Mouse (Mus musculus) liver, embryonic 11.5 days (tissue): Measurements from ENCODE around the gene Nfil3. TPM values are rescaled to one million over a fixed set of nuclear protein-coding genes. Genes with fewer than 3 reads are reported as not detected.
A peak's percentile ranks its signal among the peaks of the same experiment; 100 is the strongest.

ENCODE experiments used
- ATAC-seq: fragments of 200-750 bp; cut with Nextera tagmentation; replicated peaks from 2 replicates; pipeline ENCODE4 v1.8.0; 2017; ENCODE audit warnings: moderate number of reproducible peaks, mild to moderate bottlenecking, moderate TSS enrichment, moderate library complexity; ENCODE audit not compliant: low FRiP score
- DNase-seq: peaks from one replicate; pipeline ENCODE4 v3.0.0-alpha.2; 2017; ENCODE audit warnings: low spot score
- H3K27ac ChIP-seq: fragments of 300-500 bp; sonication (generic); 2 replicates; pipeline ENCODE4 v1.5.1; 2014; ENCODE audit warnings: mild to moderate bottlenecking, low read depth, low read length, control low read depth
- H3K27me3 ChIP-seq: fragments of 300-500 bp; sonication (generic); replicated peaks from 2 replicates; pipeline ENCODE4 v1.6.1; 2014; ENCODE audit warnings: low read length, mixed read lengths; ENCODE audit not compliant: control insufficient read depth, insufficient read depth
- H3K36me3 ChIP-seq: fragments of 300-500 bp; sonication (generic); 2 replicates; pipeline ENCODE4 v1.6.1; 2014; ENCODE audit warnings: mild to moderate bottlenecking, low read length, moderate library complexity, mixed read lengths; ENCODE audit not compliant: control insufficient read depth, insufficient read depth
- H3K4me1 ChIP-seq: fragments of 300-500 bp; sonication (generic); replicated peaks from 2 replicates; pipeline ENCODE4 v1.6.1; 2014; ENCODE audit warnings: low read length, mixed read lengths; ENCODE audit not compliant: control insufficient read depth, insufficient read depth
- H3K4me2 ChIP-seq: fragments of 300-500 bp; sonication (generic); 2 replicates; pipeline ENCODE4 v1.6.1; 2014; ENCODE audit warnings: mild to moderate bottlenecking, control low read depth, moderate library complexity
- H3K4me3 ChIP-seq: fragments of 300-500 bp; sonication (generic); 2 replicates; pipeline ENCODE4 v1.5.1; 2014; ENCODE audit warnings: low read depth, low read length, control low read depth
- H3K9ac ChIP-seq: fragments of 300-500 bp; sonication (generic); 2 replicates; pipeline ENCODE4 v1.6.1; 2014; ENCODE audit warnings: low read depth, low read length, control low read depth
- H3K9me3 ChIP-seq: fragments of 300-500 bp; sonication (generic); 2 replicates; pipeline ENCODE4 v1.6.1; 2016; ENCODE audit warnings: low read length, inconsistent platforms, mixed read lengths; ENCODE audit not compliant: control insufficient read depth
- WGBS: fragments of 180-500 bp; shearing (Covaris S2); extraction: QIAGEN DNeasy Blood & Tissue Kit; methylation state at CpG from one replicate; pipeline ENCODE4 v1.1.7; 2014; 5-methylcytosine and 5-hydroxymethylcytosine counted together
- polyA plus RNA-seq: library from polyadenylated mRNA; unstranded; fragments of >200 nt; fragmentation: Nextera tagmentation; extraction: Ambion mirVana; gene quantifications from 2 replicates; pipeline ENCODE4 v1.2.1, GENCODE M21; 2014

Gene Nfil3
- polyA plus RNA-seq, 1 experiment from 2014 or later = 9.8 TPM

DNA sequence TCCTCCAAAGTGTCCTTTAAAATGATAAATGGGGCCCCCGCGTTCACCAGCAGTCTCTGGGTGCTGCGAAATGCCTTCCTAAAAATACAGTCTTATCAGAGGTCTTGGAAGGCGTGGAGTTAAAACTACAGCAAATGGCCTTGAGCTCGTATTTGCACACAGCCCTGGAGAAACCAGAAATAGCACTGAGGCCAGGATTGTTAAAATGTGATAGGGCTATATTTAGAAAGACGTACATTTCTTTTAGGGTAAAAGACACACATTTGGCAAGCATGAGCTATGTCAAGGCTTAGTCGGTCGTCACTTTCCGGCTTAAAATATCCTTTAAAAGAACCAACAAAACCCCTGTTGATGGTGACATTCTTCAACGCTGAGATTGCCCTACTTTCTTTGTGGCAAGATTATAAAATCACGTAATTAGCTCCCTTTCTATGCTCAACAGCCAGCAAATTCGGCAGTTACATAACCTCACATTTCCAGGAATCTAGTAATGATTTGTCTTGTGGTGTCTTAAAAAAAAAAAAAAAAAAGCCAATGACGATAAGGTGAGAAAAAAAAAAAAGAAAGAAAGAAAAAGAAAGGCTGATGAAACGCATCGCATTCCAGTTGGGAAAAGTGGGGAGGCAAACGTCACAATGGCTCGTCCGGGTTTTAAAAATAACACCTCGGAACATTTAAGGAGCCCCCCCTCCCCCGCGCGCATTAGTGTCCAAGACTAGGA is 1.4 kb downstream of the Nfil3 start:
- peak overlapping the region; percentile 80 for H3K4me3 ChIP-seq
- under 1% methylated on average over 22 of the region's 22 CpGs for WGBS
- peak overlapping the region; percentile 92 for H3K4me2 ChIP-seq
- no peaks in the 10 kb centered on the region for H3K36me3 ChIP-seq
- no peaks in the 10 kb centered on the region for H3K9me3 ChIP-seq
- peaks cover 52% of the 10 kb centered on the region for H3K27me3 ChIP-seq
- DNase-seq = no peak
- ATAC-seq = no peak
- no peak overlapping the region for H3K27ac ChIP-seq
- no peak overlapping the region for H3K9ac ChIP-seq
- peaks cover 31% of the 10 kb centered on the region for H3K4me1 ChIP-seq

DNA sequence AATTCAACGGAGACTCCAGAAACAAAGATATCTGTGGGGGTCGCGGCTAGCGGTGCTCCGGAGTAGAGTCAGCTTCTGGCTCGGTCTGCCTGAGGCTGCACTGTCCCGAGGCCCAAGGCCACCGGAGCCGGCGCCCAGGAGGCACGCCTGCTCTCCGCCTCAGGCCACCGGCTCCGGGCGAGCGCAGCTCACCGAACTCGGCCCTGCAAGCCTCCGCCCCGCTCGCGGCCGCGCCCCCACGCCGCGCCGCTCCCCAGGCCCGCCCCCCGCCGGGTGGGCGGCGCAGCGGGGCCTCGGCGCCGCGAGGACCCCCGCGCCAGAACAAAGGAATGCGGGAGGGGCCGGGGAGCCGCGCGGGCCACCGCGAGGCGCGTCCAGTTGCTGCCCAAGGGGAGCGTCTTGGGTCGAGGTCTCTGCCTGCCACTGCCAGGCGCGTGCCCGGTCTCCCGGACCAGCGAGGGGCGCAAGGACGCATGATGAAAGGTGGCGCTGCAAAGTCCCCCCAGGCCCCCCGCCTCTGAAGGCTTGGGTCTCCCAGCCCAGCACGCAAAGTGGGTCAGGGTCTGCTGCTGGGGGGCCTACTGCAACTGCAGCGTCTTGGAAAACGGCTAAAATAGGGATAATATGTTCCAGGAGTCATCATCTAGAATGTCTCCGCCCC is 2.4 kb downstream of the Nfil3 start:
- Histone ChIP-seq H3K9me3 (no peaks in the 10 kb centered on the region), H3K4me3 (peak overlapping the region; percentile 60), H3K27me3 (peaks cover 52% of the 10 kb centered on the region), H3K36me3 (no peaks in the 10 kb centered on the region), H3K4me2 (peak overlapping the region; percentile 89), H3K9ac (peak overlapping the region; percentile 40; the same call in 1 of the 2 replicates), H3K27ac (no peak overlapping the region), H3K4me1 (peaks cover 31% of the 10 kb centered on the region)
- WGBS = 1% methylated on average over 60 of the region's 64 CpGs
- ATAC-seq (no peak), DNase-seq (peak; percentile 48)

DNA sequence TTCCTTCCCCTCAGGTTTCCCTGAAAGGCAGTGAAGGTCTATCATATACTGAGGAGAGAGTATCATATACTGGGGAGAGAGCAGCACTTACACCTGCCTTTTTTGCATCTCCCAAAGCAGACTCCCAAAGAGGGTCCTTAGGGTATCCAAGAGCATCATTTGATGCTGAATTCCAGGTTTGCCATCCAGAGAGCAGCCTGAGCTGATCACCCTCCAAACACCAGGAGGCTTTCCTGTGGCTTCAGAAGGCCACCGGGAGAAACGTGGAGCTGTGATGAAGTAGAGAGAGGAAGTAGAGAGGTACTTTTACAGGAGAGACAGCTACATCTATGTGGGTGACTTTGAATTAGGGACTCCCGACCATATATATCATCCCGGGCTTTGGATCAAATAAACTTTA is 3.1 kb downstream of the Nfil3 start:
- H3K27ac ChIP-seq = no peak overlapping the region
- peak overlapping the region; percentile 89 for H3K4me2 ChIP-seq
- peaks cover 52% of the 10 kb centered on the region for H3K27me3 ChIP-seq
- peaks cover 31% of the 10 kb centered on the region for H3K4me1 ChIP-seq
- no peaks in the 10 kb centered on the region for H3K36me3 ChIP-seq
- H3K4me3 ChIP-seq = no peak overlapping the region; the same call in 1 of the 2 replicates
- no peak overlapping the region for H3K9ac ChIP-seq
- H3K9me3 ChIP-seq = no peaks in the 10 kb centered on the region
- ATAC-seq (no peak), DNase-seq (no peak)
- WGBS = 29% methylated on average over 4 of the region's 4 CpGs

DNA sequence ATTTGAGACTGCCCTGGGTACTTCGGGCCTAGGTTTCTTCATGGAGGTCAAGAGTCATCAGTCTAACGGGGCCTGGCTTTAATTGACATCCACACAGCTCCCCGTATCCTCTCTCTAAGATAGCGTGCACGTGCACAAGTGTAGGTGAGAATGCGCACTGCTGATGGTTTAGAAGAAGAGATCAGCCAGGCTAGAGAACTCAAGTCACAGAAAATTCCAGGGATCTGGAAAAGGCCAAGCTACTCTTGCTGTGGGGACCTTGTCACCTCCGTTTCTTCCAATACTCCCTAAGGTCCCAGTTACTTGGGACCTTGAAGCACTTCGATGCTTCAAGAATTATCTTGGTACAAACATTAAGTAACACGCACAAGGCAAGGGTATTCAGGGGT is 3.7 kb downstream of the Nfil3 start:
- Histone ChIP-seq H3K4me3 (no peak overlapping the region), H3K4me2 (no peak overlapping the region), H3K9me3 (no peaks in the 10 kb centered on the region), H3K4me1 (peaks cover 29% of the 10 kb centered on the region), H3K36me3 (no peaks in the 10 kb centered on the region), H3K9ac (no peak overlapping the region), H3K27ac (no peak overlapping the region), H3K27me3 (peaks cover 51% of the 10 kb centered on the region)
- ATAC-seq = no peak
- WGBS = 77% methylated on average over 9 of the region's 9 CpGs
- DNase-seq = no peak

DNA sequence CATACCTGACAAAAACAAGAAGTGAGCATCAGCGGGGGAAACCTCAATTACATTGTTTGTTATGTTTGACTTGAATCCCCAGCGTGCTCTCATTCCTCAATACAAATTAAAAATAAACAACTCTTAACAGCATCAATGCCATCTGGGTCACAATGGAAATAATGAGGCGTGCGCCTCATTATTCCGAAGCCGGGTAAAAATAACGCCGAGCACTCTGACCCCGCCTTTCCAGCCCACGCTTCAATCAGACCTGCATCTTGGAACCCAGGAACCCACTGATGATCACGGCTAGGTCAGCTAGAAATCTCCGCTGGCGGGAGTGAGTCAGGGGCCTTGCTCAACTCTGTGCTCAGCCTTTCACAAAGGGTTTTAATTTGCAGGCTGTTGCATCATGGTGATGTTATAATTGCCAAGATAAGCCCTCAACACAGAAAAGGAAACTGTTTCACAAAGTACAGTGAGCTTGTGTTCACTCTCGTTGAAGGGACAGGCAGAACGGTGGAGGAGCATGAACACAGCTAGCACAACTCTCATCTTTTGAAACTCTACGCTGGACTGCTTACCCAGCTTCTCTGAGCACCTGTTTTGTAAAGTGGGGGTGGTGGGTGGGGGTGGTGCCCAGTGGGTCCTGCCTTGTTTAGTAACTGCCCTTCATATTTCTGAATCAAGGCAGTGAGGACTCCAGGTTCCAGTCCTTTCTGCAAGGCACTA is 4.2 kb downstream of the Nfil3 start:
- H3K36me3 ChIP-seq = no peaks in the 10 kb centered on the region
- no peaks in the 10 kb centered on the region for H3K9me3 ChIP-seq
- H3K4me3 ChIP-seq = no peak overlapping the region
- no peak overlapping the region for H3K9ac ChIP-seq
- ATAC-seq (no peak), DNase-seq (no peak)
- H3K4me2 ChIP-seq = no peak overlapping the region
- 58% methylated on average over 16 of the region's 16 CpGs for WGBS
- no peak overlapping the region for H3K27ac ChIP-seq
- H3K27me3 ChIP-seq = peaks cover 45% of the 10 kb centered on the region
- H3K4me1 ChIP-seq = peaks cover 24% of the 10 kb centered on the region

DNA sequence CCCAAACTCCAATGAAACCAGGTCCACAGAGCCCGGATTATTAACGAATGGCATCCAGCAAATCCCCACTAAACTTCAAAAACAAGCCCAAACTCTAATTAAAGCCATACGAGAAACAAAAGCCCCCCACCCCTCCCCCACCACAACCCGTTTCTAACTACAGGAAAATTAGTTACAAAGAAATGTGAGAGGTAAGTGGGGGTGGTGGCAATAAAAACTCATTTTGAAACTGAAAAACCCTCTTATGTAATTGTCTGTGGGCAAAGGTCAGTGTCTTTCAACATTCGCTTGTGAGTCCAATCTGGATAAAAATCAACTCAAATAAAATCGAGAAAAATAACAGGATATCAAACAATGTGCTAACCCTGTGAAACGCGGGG is 4.8 kb downstream of the Nfil3 start:
- WGBS = 49% methylated on average over 8 of the region's 8 CpGs
- Histone ChIP-seq H3K9ac (no peak overlapping the region), H3K4me1 (peaks cover 21% of the 10 kb centered on the region), H3K36me3 (no peaks in the 10 kb centered on the region), H3K9me3 (no peaks in the 10 kb centered on the region), H3K4me3 (no peak overlapping the region), H3K4me2 (no peak overlapping the region), H3K27ac (no peak overlapping the region), H3K27me3 (peaks cover 40% of the 10 kb centered on the region)
- no peak for DNase-seq
- ATAC-seq = no peak

DNA sequence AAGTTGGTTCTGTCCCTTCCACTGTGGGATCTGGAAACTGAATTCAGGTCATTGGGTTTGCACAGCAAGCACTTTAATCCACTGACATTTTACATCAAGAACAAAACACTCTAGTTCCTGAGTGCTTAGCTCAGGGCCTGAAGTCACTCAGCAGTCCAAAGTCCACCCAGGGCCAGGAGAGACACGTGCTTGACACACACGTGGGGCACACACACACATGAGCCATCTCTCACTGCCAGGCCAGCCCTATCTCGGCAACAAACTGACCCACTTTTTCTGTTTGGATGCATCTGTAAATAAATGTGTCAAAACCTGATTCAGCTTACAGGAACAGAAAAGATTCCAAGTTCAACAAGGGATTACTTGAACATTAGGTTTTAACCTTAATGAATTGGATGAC is 6.2 kb downstream of the Nfil3 start:
- H3K9ac ChIP-seq = no peak overlapping the region
- no peaks in the 10 kb centered on the region for H3K9me3 ChIP-seq
- DNase-seq (no peak), ATAC-seq (no peak)
- H3K4me2 ChIP-seq = no peak overlapping the region
- no peak overlapping the region for H3K4me3 ChIP-seq
- no peaks in the 10 kb centered on the region for H3K36me3 ChIP-seq
- peaks cover 19% of the 10 kb centered on the region for H3K4me1 ChIP-seq
- no peak overlapping the region for H3K27ac ChIP-seq
- H3K27me3 ChIP-seq = peaks cover 27% of the 10 kb centered on the region
- 53% methylated on average over 3 of the region's 3 CpGs for WGBS

DNA sequence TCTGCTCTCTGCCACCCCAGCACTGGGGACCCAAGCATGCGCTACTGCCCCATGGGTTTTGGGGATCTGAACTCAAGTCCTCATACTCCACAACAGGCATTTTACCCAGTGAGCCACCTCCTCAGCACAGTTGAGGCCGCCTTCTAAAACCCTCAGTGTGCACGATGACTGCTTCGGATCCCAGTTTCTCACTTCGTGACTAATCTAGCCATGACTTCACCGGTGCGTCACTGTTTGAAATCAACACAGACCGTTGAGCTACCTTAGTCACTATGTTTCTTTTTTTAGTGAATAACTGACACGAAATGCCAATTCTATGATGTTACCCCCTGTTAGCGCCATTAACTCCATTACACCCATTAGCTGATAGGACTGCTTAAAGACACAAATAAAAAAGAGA is 7.4 kb downstream of the Nfil3 start:
- H3K9me3 ChIP-seq = no peaks in the 10 kb centered on the region
- H3K9ac ChIP-seq = no peak overlapping the region

More for the DNA sequence above, 7.4 kb downstream of the Nfil3 start:
- H3K4me2 ChIP-seq = no peak overlapping the region
- no peak overlapping the region for H3K4me3 ChIP-seq
- 89% methylated on average over 10 of the region's 10 CpGs for WGBS
- H3K4me1 ChIP-seq = peaks cover 11% of the 10 kb centered on the region; the same call in 1 of the 2 replicates
- no peak overlapping the region for H3K27ac ChIP-seq
- peaks cover 16% of the 10 kb centered on the region for H3K27me3 ChIP-seq
- no peaks in the 10 kb centered on the region for H3K36me3 ChIP-seq
- ATAC-seq = no peak
- DNase-seq = no peak
